Mouse (Mus musculus) midbrain, embryonic 13.5 days (tissue): ENCODE data around the gene Nufip2. TPM values are rescaled to one million over a fixed set of nuclear protein-coding genes. Genes with fewer than 3 reads are reported as not detected.

Experiments used
- ATAC-seq: fragments of 200-750 bp; cut with Nextera tagmentation; 2 replicates; pipeline ENCODE4 v1.8.0; 2017; ENCODE audit warnings: mild to moderate bottlenecking, moderate TSS enrichment, moderate library complexity
- H3K27ac ChIP-seq: fragments of 300-500 bp; sonication (generic); 2 replicates; pipeline ENCODE4 v1.5.1; 2015; ENCODE audit warnings: inconsistent platforms, mild to moderate bottlenecking, moderate library complexity
- H3K27me3 ChIP-seq: fragments of 300-500 bp; sonication (generic); 2 replicates; pipeline ENCODE4 v1.6.1; 2015; ENCODE audit warnings: mild to moderate bottlenecking, inconsistent platforms
- H3K36me3 ChIP-seq: fragments of 300-500 bp; sonication (generic); 2 replicates; pipeline ENCODE4 v1.6.1; 2015; ENCODE audit warnings: mild to moderate bottlenecking, inconsistent platforms
- H3K4me1 ChIP-seq: fragments of 300-500 bp; sonication (generic); replicated peaks from 2 replicates; pipeline ENCODE4 v1.6.1; 2015; ENCODE audit warnings: inconsistent platforms
- H3K4me2 ChIP-seq: fragments of 300-500 bp; sonication (generic); replicated peaks from 2 replicates; pipeline ENCODE4 v1.6.1; 2015; ENCODE audit warnings: moderate library complexity, mild to moderate bottlenecking, inconsistent platforms
- H3K4me3 ChIP-seq: fragments of 300-500 bp; sonication (generic); replicated peaks from 2 replicates; pipeline ENCODE4 v1.5.1; 2015; ENCODE audit warnings: mild to moderate bottlenecking, inconsistent platforms
- H3K9ac ChIP-seq: fragments of 300-500 bp; sonication (generic); replicated peaks from 2 replicates; pipeline ENCODE4 v1.6.1; 2015; ENCODE audit warnings: mild to moderate bottlenecking, inconsistent platforms
- H3K9me3 ChIP-seq: fragments of 300-500 bp; sonication (generic); 2 replicates; pipeline ENCODE4 v1.6.1; 2016; ENCODE audit warnings: mild to moderate bottlenecking, inconsistent platforms
- WGBS: fragments of 180-500 bp; shearing (Covaris S2); methylation state at CpG from one replicate; pipeline ENCODE4 v1.1.7; 2015; 5-methylcytosine and 5-hydroxymethylcytosine counted together
- polyA plus RNA-seq: library from polyadenylated mRNA; unstranded; fragments of >200 nt; fragmentation: Nextera tagmentation; extraction: Ambion mirVana; gene quantifications from 2 replicates; pipeline ENCODE4 v1.2.1, GENCODE M21; 2015

Nufip2 gene
- polyA plus RNA-seq, 1 experiment from 2014 or later = 4.9 TPM

- no peaks in the 10 kb centered on the region for H3K27me3 ChIP-seq
- no peak overlapping the region for H3K4me3 ChIP-seq
- no peaks in the 10 kb centered on the region for H3K9me3 ChIP-seq
- no peaks in the 10 kb centered on the region for H3K36me3 ChIP-seq
- no peak for ATAC-seq
- 0 out of 2 replicates have a peak overlapping the region, but pooled peaks have one; percentile 24 for H3K9ac ChIP-seq
- 57% methylated on average over 9 of the region's 9 CpGs for WGBS
- H3K4me1 ChIP-seq = peaks cover 56% of the 10 kb centered on the region
- no peak overlapping the region for H3K4me2 ChIP-seq
- H3K27ac ChIP-seq = peak overlapping the region; percentile 51
Observed at GRCm38 (mm10) chr11:77790286-77790685, 104.3 kb downstream of the Nufip2 start.

DNA sequence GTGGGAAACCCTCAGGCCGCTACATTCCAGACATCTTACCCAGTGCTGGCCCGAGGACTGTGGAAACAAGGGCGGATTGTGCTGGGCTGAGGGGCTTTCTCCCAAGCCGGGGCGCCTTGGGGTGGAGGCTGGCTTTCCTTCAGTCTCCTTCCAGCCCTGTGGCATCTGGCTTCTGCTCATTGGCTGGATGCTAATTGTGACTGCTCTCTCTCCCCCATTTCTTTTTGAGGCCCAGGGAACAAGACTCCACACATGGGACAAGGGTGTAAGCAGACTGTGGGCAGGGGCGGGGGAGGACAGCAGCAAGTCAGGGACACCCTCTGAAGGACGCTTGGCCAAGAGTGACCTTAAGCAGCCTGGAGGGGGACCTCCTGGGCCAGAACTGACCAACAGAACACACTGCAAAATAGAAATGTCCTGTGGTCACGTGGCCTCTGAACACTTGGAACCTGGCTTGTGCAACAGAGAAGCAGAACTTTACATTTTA is 105.3 kb downstream of the Nufip2 start:
- H3K36me3 ChIP-seq = no peaks in the 10 kb centered on the region
- no peak overlapping the region for H3K4me3 ChIP-seq
- peaks cover 46% of the 10 kb centered on the region for H3K4me1 ChIP-seq
- no peak overlapping the region for H3K4me2 ChIP-seq
- H3K27me3 ChIP-seq = no peaks in the 10 kb centered on the region
- peak overlapping the region; percentile 69 for H3K27ac ChIP-seq
- 0 out of 2 replicates have a peak, but pooled peaks have one; percentile 38 for ATAC-seq
- no peaks in the 10 kb centered on the region for H3K9me3 ChIP-seq
- 33% methylated on average over 8 of the region's 8 CpGs for WGBS
- peak overlapping the region; percentile 33; the same call in 1 of the 2 replicates for H3K9ac ChIP-seq

Other genes starting within 250 kb of the Nufip2 start
- gene Coro6, start 223.7 kb upstream of the Nufip2 start, polyA plus RNA-seq = 0.06 TPM in 1 of 2 replicates, not detected in the other
- gene Ankrd13b, start 196.5 kb upstream of the Nufip2 start, polyA plus RNA-seq = 20.8 and 27.6 TPM in 2 replicates
- 13.6 and 14.9 TPM in 2 replicates for gene Git1, start 192.6 kb upstream of the Nufip2 start, polyA plus RNA-seq
- 2.4 and 2.6 TPM in 2 replicates for gene Abhd15, start 171.0 kb upstream of the Nufip2 start, polyA plus RNA-seq
- 16.2 and 16.3 TPM in 2 replicates for gene Trp53i13, start 170.2 kb upstream of the Nufip2 start, polyA plus RNA-seq
- 0.12 and 0.14 TPM in 2 replicates for gene Gm10392, start 167.0 kb upstream of the Nufip2 start, polyA plus RNA-seq
- 23.9 and 27.1 TPM in 2 replicates for gene Taok1, start 78.3 kb upstream of the Nufip2 start, polyA plus RNA-seq
- gene Cryba1, start 39.1 kb downstream of the Nufip2 start, polyA plus RNA-seq = 1.2 and 1.4 TPM in 2 replicates
- gene Myo18a, start 77.1 kb downstream of the Nufip2 start, polyA plus RNA-seq = 53.2 and 54.4 TPM in 2 replicates
- 2.9 and 3.4 TPM in 2 replicates for gene Gm10277, start 101.6 kb downstream of the Nufip2 start, polyA plus RNA-seq
- 8.6 and 11.0 TPM in 2 replicates for gene Pipox, start 207.9 kb downstream of the Nufip2 start, polyA plus RNA-seq
- gene Sez6, start 244.6 kb downstream of the Nufip2 start, polyA plus RNA-seq = 118 TPM in 2 replicates